In the genomic region with DNA sequence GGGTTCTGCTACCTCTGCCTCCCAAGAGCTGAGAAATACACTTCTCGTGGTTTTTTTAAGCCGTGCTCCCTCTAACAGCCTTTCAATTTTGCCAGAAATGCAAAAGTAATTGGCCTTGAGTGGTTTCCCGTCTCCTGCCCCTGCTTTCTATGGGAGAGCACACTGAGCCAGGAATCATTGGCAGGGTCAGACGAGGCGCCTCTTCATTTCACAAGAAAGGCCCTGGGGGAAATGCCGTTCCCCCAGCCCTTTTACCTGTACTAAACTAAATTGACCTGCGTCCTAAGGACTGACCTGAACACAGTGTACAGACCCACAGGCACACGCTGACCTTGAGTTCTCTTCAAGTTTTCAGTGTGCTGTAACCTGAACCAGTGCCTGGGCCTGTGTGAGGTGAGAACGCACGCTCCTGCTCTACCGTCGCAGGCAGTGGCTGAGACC, we compare ENCODE assay signal across 8 mouse cellular contexts. TPM values are rescaled to one million over a fixed set of nuclear protein-coding genes. Genes with fewer than 3 reads are reported as not detected.
DNase-seq lines count a peak whose midpoint lies in the region; ATAC-seq and TF ChIP-seq lines count a peak whose summit lies in the region.

No protein-coding gene starts in this region.

- no peaks in the 10 kb centered on the region for H3K9me3 ChIP-seq in neural tube, embryonic 13.5 days

- WGBS in heart, adult 2 months: 38% methylated on average over 12 of the region's 12 CpGs
- WGBS in neural tube, embryonic 13.5 days: 86% methylated on average over 12 of the region's 12 CpGs
- 86% methylated on average over 12 of the region's 12 CpGs for WGBS in small intestine, adult 2 months

- peak overlapping the region; percentile 30 for H3K9ac ChIP-seq in heart, adult 2 months (ENCODE audit: low read depth, low read length)
- H3K9ac ChIP-seq in neural tube, embryonic 13.5 days: no peak overlapping the region

- peaks cover 2% of the 10 kb centered on the region; the same call in 1 of the 2 replicates for H3K79me2 ChIP-seq in heart, adult 2 months (replicated peaks; ENCODE audit: control insufficient read depth, insufficient read depth, low read length)

- peaks cover 51% of the 10 kb centered on the region for H3K4me1 ChIP-seq in heart, adult 2 months (ENCODE audit: control insufficient read depth, insufficient read depth, low read length)
- H3K4me1 ChIP-seq in neural tube, embryonic 13.5 days (replicated peaks): peaks cover 63% of the 10 kb centered on the region
- peaks cover 13% of the 10 kb centered on the region for H3K4me1 ChIP-seq in small intestine, adult 2 months (ENCODE audit: control insufficient read depth, insufficient read depth, insufficient read length, low read length)

- H3K4me2 ChIP-seq in neural tube, embryonic 13.5 days: no peak overlapping the region

- intact Hi-C loops in heart, adult 2 months (cut with DNase I): no loop called here

- no peak for TF ChIP-seq POLR2A in heart, adult 2 months (IDR thresholded peaks at IDR 0.05; ENCODE audit: insufficient read depth, low read depth, low read length)
- no peak for TF ChIP-seq POLR2A in small intestine, adult 2 months (IDR thresholded peaks at IDR 0.05; ENCODE audit: low read depth, low read length)

- peak in 1 of 2 experiments; percentile 35 for DNase-seq in heart, adult 2 months
- DNase-seq in heart, adult 8-10 months (ENCODE audit: low spot score): no peak
- DNase-seq in neural tube, embryonic 10.5 days (ENCODE audit: extremely low spot score, low spot score): no peak
- peak; percentile 66 to 80 for DNase-seq in kidney, adult 8-10 months
- no peak for DNase-seq in T-cell, adult 2 months (ENCODE audit: low spot score)

- no peak for TF ChIP-seq CTCF in heart, adult 2 months (IDR thresholded peaks at IDR 0.05)
- TF ChIP-seq CTCF in small intestine, adult 2 months (IDR thresholded peaks at IDR 0.05; ENCODE audit: extremely low read depth, insufficient read length, insufficient replicate concordance, low read depth, low read length): no peak

- no peak for ATAC-seq in neural tube, embryonic 13.5 days (ENCODE audit: low read depth)
- ATAC-seq in granulocyte monocyte progenitor cell, adult 5-6 weeks (replicated peaks; ENCODE audit: poor library complexity, severe bottlenecking): no peak

- H3K36me3 ChIP-seq in heart, adult 2 months (ENCODE audit: control insufficient read depth, insufficient read depth, low read length): peaks cover 13% of the 10 kb centered on the region
- peaks cover 20% of the 10 kb centered on the region for H3K36me3 ChIP-seq in neural tube, embryonic 13.5 days
- H3K36me3 ChIP-seq in small intestine, adult 2 months (ENCODE audit: control insufficient read depth, insufficient read depth, low read length): peaks cover 20% of the 10 kb centered on the region

- peak; percentile 29; the same call in 1 of the 2 replicates for TF ChIP-seq EP300 in heart, adult 2 months (IDR thresholded peaks at IDR 0.05; ENCODE audit: insufficient read depth, low read depth, low read length)

- peak overlapping the region; percentile 86 for H3K27ac ChIP-seq in heart, adult 2 months
- H3K27ac ChIP-seq in neural tube, embryonic 13.5 days (replicated peaks): 0 out of 2 replicates have a peak overlapping the region, but pooled peaks have one; percentile 74
- peak overlapping the region; percentile 19; the same call in 1 of the 2 replicates for H3K27ac ChIP-seq in small intestine, adult 2 months (ENCODE audit: insufficient read depth, low read depth, low read length)

- H3K27me3 ChIP-seq in heart, adult 2 months (ENCODE audit: control insufficient read depth, insufficient read depth, low read length): no peaks in the 10 kb centered on the region
- H3K27me3 ChIP-seq in neural tube, embryonic 13.5 days: no peaks in the 10 kb centered on the region
- H3K27me3 ChIP-seq in small intestine, adult 2 months (ENCODE audit: control insufficient read depth, insufficient read depth, low read length): no peaks in the 10 kb centered on the region

- peak overlapping the region; percentile 33; the same call in 1 of the 2 replicates for H3K4me3 ChIP-seq in heart, adult 2 months
- H3K4me3 ChIP-seq in neural tube, embryonic 13.5 days: no peak overlapping the region
- no peak overlapping the region for H3K4me3 ChIP-seq in small intestine, adult 2 months (ENCODE audit: low read depth, low read length)

RNA-seq across cellular contexts. Expression of a gene that starts 26.9 kb away (rescaled TPM):
- total RNA-seq in heart, adult 2 months (2021): not detected
- polyA plus RNA-seq in heart, adult 2 months (2012; rRNA removed): 0.12 TPM in 1 of 2 replicates, not detected in the other
- total RNA-seq in heart, adult 8-10 months (2022): not detected
- polyA plus RNA-seq in neural tube, embryonic 13.5 days (2015; fragmentation: Nextera tagmentation; extraction: Ambion mirVana): not detected in 2 replicates
- 0.11 and 0.95 TPM in 2 replicates for polyA plus RNA-seq in small intestine, adult 2 months (2012; rRNA removed)
- not detected in 2 replicates for total RNA-seq in granulocyte monocyte progenitor cell, adult 5-6 weeks (2014; fragmentation: Nextera tagmentation)
- not detected in 2 replicates for total RNA-seq in granulocyte monocyte progenitor cell, adult 5-6 weeks (2017)

RNA-seq across cellular contexts. Expression of a gene that starts 43.6 kb away (rescaled TPM):
- 1 to 10 TPM; 7.1 to 7.8 TPM for total RNA-seq in heart, adult 2 months (2021)
- polyA plus RNA-seq in heart, adult 2 months (2012; rRNA removed): 4.7 and 8.7 TPM in 2 replicates
- total RNA-seq in heart, adult 8-10 months (2022): 10 to 100 TPM in 1 of 4 experiments, 1 to 10 TPM in 3; 7.7 to 11.1 (median 8.6) TPM
- 19.7 and 21.6 TPM in 2 replicates for polyA plus RNA-seq in neural tube, embryonic 13.5 days (2015; fragmentation: Nextera tagmentation; extraction: Ambion mirVana)
- polyA plus RNA-seq in small intestine, adult 2 months (2012; rRNA removed): 1.1 and 2.0 TPM in 2 replicates
- 9.6 and 12.5 TPM in 2 replicates for total RNA-seq in granulocyte monocyte progenitor cell, adult 5-6 weeks (2014; fragmentation: Nextera tagmentation)
- total RNA-seq in granulocyte monocyte progenitor cell, adult 5-6 weeks (2017): 5.4 TPM in 2 replicates

RNA-seq across cellular contexts. Expression of a gene that starts 47.2 kb away (rescaled TPM):
- total RNA-seq in heart, adult 2 months (2021): 10 to 100 TPM; 53.5 to 54.2 TPM
- polyA plus RNA-seq in heart, adult 2 months (2012; rRNA removed): 39.2 and 46.2 TPM in 2 replicates
- total RNA-seq in heart, adult 8-10 months (2022): 10 to 100 TPM; 46.6 to 60.7 (median 56.0) TPM
- polyA plus RNA-seq in neural tube, embryonic 13.5 days (2015; fragmentation: Nextera tagmentation; extraction: Ambion mirVana): 38.0 and 43.2 TPM in 2 replicates
- 24.8 and 42.4 TPM in 2 replicates for polyA plus RNA-seq in small intestine, adult 2 months (2012; rRNA removed)
- total RNA-seq in granulocyte monocyte progenitor cell, adult 5-6 weeks (2014; fragmentation: Nextera tagmentation): 19.7 and 25.6 TPM in 2 replicates
- total RNA-seq in granulocyte monocyte progenitor cell, adult 5-6 weeks (2017): 20.2 and 23.5 TPM in 2 replicates

Comparison
In these comparisons a context has a peak if more than half of its experiments do, and no peak if none do; other contexts are left out.
1. DNase-seq: peak in kidney, adult 8-10 months (2 of 2); none in heart, adult 8-10 months (single experiment), neural tube, embryonic 10.5 days (single experiment) and T-cell, adult 2 months (single experiment).
2. H3K27ac ChIP-seq: peak in every context shown above with its lines; median percentile 86 in heart, adult 2 months; 74 in neural tube, embryonic 13.5 days; 19 in small intestine, adult 2 months.